Mouse (Mus musculus) embryonic facial prominence, embryonic 13.5 days (tissue): Measurements from ENCODE around the gene Drg2. TPM values are rescaled to one million over a fixed set of nuclear protein-coding genes. Genes with fewer than 3 reads are reported as not detected.
A peak's percentile ranks its signal among the peaks of the same experiment; 100 is the strongest.

Experiments
- ATAC-seq: fragments of 200-750 bp; cut with Nextera tagmentation; 2 replicates; pipeline ENCODE4 v1.8.0; 2017; ENCODE audit warnings: low read depth; ENCODE audit not compliant: insufficient number of reproducible peaks, insufficient read depth, low FRiP score, low TSS enrichment
- H3K27ac ChIP-seq: fragments of 300-500 bp; sonication (generic); 2 replicates; pipeline ENCODE4 v1.5.1; 2015; ENCODE audit warnings: moderate library complexity, mild to moderate bottlenecking, inconsistent platforms
- H3K27me3 ChIP-seq: fragments of 300-500 bp; sonication (generic); 2 replicates; pipeline ENCODE4 v1.6.1; 2015; ENCODE audit warnings: mild to moderate bottlenecking, inconsistent platforms
- H3K36me3 ChIP-seq: fragments of 300-500 bp; sonication (generic); 2 replicates; pipeline ENCODE4 v1.6.1; 2015; ENCODE audit warnings: mild to moderate bottlenecking, inconsistent platforms
- H3K4me1 ChIP-seq: fragments of 300-500 bp; sonication (generic); 2 replicates; pipeline ENCODE4 v1.6.1; 2015; ENCODE audit warnings: inconsistent platforms
- H3K4me2 ChIP-seq: fragments of 300-500 bp; sonication (generic); 2 replicates; pipeline ENCODE4 v1.6.1; 2015; ENCODE audit warnings: moderate library complexity, mild to moderate bottlenecking, inconsistent platforms
- H3K4me3 ChIP-seq: fragments of 300-500 bp; sonication (generic); 2 replicates; pipeline ENCODE4 v1.5.1; 2015; ENCODE audit warnings: mild to moderate bottlenecking, inconsistent platforms
- H3K9ac ChIP-seq: fragments of 300-500 bp; sonication (generic); 2 replicates; pipeline ENCODE4 v1.6.1; 2015; ENCODE audit warnings: mild to moderate bottlenecking, inconsistent platforms
- H3K9me3 ChIP-seq: fragments of 300-500 bp; sonication (generic); 2 replicates; pipeline ENCODE4 v1.6.1; 2016; ENCODE audit warnings: inconsistent platforms
- WGBS: fragments of 180-500 bp; shearing (Covaris S2); methylation state at CpG from one replicate; pipeline ENCODE4 v1.1.7; 2015; ENCODE audit warnings: mixed read lengths; 5-methylcytosine and 5-hydroxymethylcytosine counted together
- polyA plus RNA-seq: library from polyadenylated mRNA; unstranded; fragments of >200 nt; fragmentation: Nextera tagmentation; extraction: Ambion mirVana; gene quantifications from 2 replicates; pipeline ENCODE4 v1.2.1, GENCODE M21; 2015

The Drg2 gene
- polyA plus RNA-seq, result 113 and 124 TPM in 2 replicates

- Histone ChIP-seq H3K27me3 (no peaks in the 10 kb centered on the region), H3K9me3 (no peaks in the 10 kb centered on the region), H3K4me1 (peaks cover 14% of the 10 kb centered on the region), H3K4me3 (peak within 1 kb of the TSS; percentile 81), H3K36me3 (peaks cover 34% of the 10 kb centered on the region), H3K27ac (peak within 1 kb of the TSS; percentile 53), H3K9ac (peak within 1 kb of the TSS; percentile 89), H3K4me2 (peak within 1 kb of the TSS; percentile 91)
- ATAC-seq, result peak; percentile 79
- WGBS, result 4% methylated on average over 27 of the region's 27 CpGs
These were observed at the start of gene Drg2 for GRCm38 (mm10) chr11:60454080-60454744. Gene Drg2 (plus strand): TSS chr11:60454591.

GRCm38 (mm10) chr11:60406606-60407005 is 47.8 kb upstream of the Drg2 start:
- H3K9ac ChIP-seq, result no peak overlapping the region
- no peak for ATAC-seq
- no peak overlapping the region for H3K4me3 ChIP-seq
- no peak overlapping the region for H3K27ac ChIP-seq
- H3K4me2 ChIP-seq, result no peak overlapping the region
- no peaks in the 10 kb centered on the region for H3K4me1 ChIP-seq
- peaks cover 79% of the 10 kb centered on the region for H3K36me3 ChIP-seq
- H3K27me3 ChIP-seq, result no peaks in the 10 kb centered on the region
- H3K9me3 ChIP-seq, result no peaks in the 10 kb centered on the region
- 97% methylated on average over 1 of the region's 1 CpGs for WGBS

GRCm38 (mm10) chr11:60412173-60412572 is 42.2 kb upstream of the Drg2 start:
- H3K4me2 ChIP-seq, result no peak overlapping the region
- H3K4me3 ChIP-seq, result no peak overlapping the region
- H3K4me1 ChIP-seq, result peaks cover 14% of the 10 kb centered on the region
- peaks cover 25% of the 10 kb centered on the region for H3K36me3 ChIP-seq
- H3K9me3 ChIP-seq, result no peaks in the 10 kb centered on the region
- no peak overlapping the region for H3K27ac ChIP-seq
- no peak for ATAC-seq
- WGBS, result 14% methylated on average over 3 of the region's 3 CpGs
- no peak overlapping the region for H3K9ac ChIP-seq
- H3K27me3 ChIP-seq, result no peaks in the 10 kb centered on the region

- H3K4me1 ChIP-seq, result peaks cover 14% of the 10 kb centered on the region
- no peaks in the 10 kb centered on the region for H3K9me3 ChIP-seq
- H3K36me3 ChIP-seq, result peaks cover 17% of the 10 kb centered on the region
- no peak overlapping the region for H3K4me3 ChIP-seq
- WGBS, result 86% methylated on average over 2 of the region's 2 CpGs
- H3K27ac ChIP-seq, result no peak overlapping the region
- H3K4me2 ChIP-seq, result no peak overlapping the region
- no peaks in the 10 kb centered on the region for H3K27me3 ChIP-seq
- ATAC-seq, result no peak
- H3K9ac ChIP-seq, result no peak overlapping the region
These were observed 41.5 kb upstream of the Drg2 start for GRCm38 (mm10) chr11:60412921-60413320.

- Histone ChIP-seq H3K36me3 (no peaks in the 10 kb centered on the region), H3K9me3 (no peaks in the 10 kb centered on the region), H3K4me2 (peak overlapping the region; percentile 86), H3K27ac (peak overlapping the region; percentile 88), H3K4me1 (peaks cover 29% of the 10 kb centered on the region), H3K9ac (peak overlapping the region; percentile 88), H3K4me3 (peak overlapping the region; percentile 93), H3K27me3 (no peaks in the 10 kb centered on the region)
- under 1% methylated on average over 21 of the region's 21 CpGs for WGBS
- ATAC-seq, result peak; percentile 27; the same call in 1 of the 2 replicates
These were observed 37.8 kb upstream of the Drg2 start for GRCm38 (mm10) chr11:60416590-60416962.

- no peaks in the 10 kb centered on the region for H3K36me3 ChIP-seq
- H3K4me2 ChIP-seq, result peak within 1 kb of the TSS; percentile 86
- H3K9me3 ChIP-seq, result no peaks in the 10 kb centered on the region
- H3K27ac ChIP-seq, result peak within 1 kb of the TSS; percentile 88
- ATAC-seq, result peak; percentile 95
- under 1% methylated on average over 61 of the region's 81 CpGs for WGBS
- peak within 1 kb of the TSS; percentile 95 for H3K9ac ChIP-seq
- H3K4me3 ChIP-seq, result peak within 1 kb of the TSS; percentile 93
- H3K27me3 ChIP-seq, result no peaks in the 10 kb centered on the region
- H3K4me1 ChIP-seq, result peaks cover 29% of the 10 kb centered on the region
These were observed 37.3 kb upstream of the Drg2 start, which contains the start of gene Gid4 for GRCm38 (mm10) chr11:60416963-60417716. Gene Gid4 (plus strand): TSS chr11:60417145.

DNA sequence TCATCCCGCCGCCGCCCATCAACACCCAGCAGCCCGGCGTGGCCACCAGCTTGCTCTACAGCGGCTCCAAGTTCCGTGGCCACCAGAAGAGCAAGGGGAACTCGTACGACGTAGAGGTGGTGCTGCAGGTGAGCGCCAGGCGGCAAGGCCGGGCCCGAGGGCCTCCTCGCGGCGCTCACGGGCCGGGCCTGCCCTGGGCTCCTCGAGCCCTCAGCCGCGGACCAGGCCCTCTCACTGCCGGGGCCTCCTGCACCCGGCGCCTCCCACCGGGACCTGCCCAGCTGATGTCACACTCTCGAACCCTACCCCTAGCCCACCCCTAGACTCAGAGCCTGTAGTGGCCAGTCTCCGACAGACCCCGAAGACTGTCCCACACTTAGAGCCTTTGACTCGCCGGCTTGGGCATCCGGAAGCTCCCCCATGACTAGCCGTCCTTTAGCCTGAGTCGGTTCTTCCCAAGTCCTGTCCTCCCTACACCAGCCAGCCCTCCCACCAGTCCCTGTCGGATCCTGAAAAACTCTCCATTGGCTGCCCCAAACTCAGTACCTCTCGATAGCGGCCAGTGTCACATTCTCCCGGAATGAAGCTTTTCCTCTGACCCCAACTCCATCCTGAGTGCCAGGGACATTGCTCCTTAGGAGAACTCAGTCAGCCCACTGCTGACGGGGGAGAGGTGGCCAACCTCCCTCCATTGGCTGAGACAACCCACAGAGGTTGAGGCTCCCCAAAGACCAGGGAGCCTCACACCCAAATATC is 36.5 kb upstream of the Drg2 start, which contains the start of gene Atpaf2:
Gene Atpaf2 (minus strand): TSS at position 741 of the 756 bp plus-strand sequence.
- H3K9me3 ChIP-seq, result no peaks in the 10 kb centered on the region
- WGBS, result under 1% methylated on average over 39 of the region's 39 CpGs
- no peaks in the 10 kb centered on the region for H3K36me3 ChIP-seq
- H3K4me3 ChIP-seq, result peak within 1 kb of the TSS; percentile 93
- peaks cover 29% of the 10 kb centered on the region for H3K4me1 ChIP-seq
- H3K9ac ChIP-seq, result peak within 1 kb of the TSS; percentile 95
- peak within 1 kb of the TSS; percentile 88 for H3K27ac ChIP-seq
- peak; percentile 40 for ATAC-seq
- H3K4me2 ChIP-seq, result peak within 1 kb of the TSS; percentile 86
- H3K27me3 ChIP-seq, result no peaks in the 10 kb centered on the region

DNA sequence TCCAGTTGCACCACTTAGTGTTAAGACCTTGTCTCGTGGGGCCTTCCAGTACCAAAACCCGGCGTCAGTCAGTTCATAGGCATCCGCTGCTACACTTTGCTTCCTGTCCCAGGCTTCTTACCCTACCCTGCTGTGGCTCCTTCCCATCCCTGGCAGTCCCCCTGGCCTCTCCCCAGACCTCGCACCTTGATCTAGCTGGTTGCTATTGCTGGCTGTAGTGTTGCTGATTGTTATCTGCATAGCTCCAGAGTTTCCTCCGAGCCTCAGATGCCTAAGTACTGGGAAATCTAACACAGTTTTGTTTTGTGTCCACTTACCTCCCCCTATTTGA is 36.0 kb upstream of the Drg2 start:
- peak overlapping the region; percentile 93 for H3K4me3 ChIP-seq
- H3K9ac ChIP-seq, result peak overlapping the region; percentile 95
- H3K4me1 ChIP-seq, result peaks cover 29% of the 10 kb centered on the region
- peak overlapping the region; percentile 86 for H3K4me2 ChIP-seq
- H3K36me3 ChIP-seq, result no peaks in the 10 kb centered on the region
- 19% methylated on average over 6 of the region's 6 CpGs for WGBS
- H3K27me3 ChIP-seq, result no peaks in the 10 kb centered on the region
- ATAC-seq, result no peak
- no peaks in the 10 kb centered on the region for H3K9me3 ChIP-seq
- no peak overlapping the region for H3K27ac ChIP-seq

- Histone ChIP-seq H3K27me3 (no peaks in the 10 kb centered on the region), H3K9me3 (no peaks in the 10 kb centered on the region), H3K4me2 (no peak overlapping the region), H3K4me3 (no peak overlapping the region), H3K9ac (no peak overlapping the region), H3K36me3 (peaks cover 4% of the 10 kb centered on the region), H3K4me1 (peaks cover 15% of the 10 kb centered on the region), H3K27ac (no peak overlapping the region)
- ATAC-seq, result no peak
- WGBS, result 57% methylated on average over 6 of the region's 6 CpGs
These were observed 32.2 kb upstream of the Drg2 start for GRCm38 (mm10) chr11:60422046-60422668.

DNA sequence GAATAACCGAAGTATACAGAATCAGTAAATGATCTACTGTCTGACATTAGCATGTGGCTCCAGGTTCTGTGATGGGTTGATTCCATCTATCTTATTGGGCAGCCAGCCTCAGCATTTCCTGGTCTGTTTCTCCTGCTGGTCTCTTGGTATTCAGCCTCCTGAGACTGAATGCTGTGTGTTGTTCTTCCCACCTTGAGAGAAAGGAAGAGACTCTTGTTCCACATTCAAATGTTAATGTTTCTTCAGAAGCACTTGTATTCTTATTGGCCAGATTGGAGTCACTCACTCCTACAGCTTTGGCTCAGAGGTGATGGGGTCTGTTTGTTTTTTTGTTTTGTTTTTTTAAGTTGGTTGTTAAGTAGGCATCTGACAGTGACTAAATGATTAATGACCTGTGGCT is 31.4 kb upstream of the Drg2 start:
- Histone ChIP-seq H3K4me2 (no peak overlapping the region), H3K27me3 (no peaks in the 10 kb centered on the region), H3K27ac (no peak overlapping the region), H3K4me1 (peaks cover 15% of the 10 kb centered on the region), H3K9me3 (no peaks in the 10 kb centered on the region), H3K4me3 (no peak overlapping the region), H3K9ac (no peak overlapping the region), H3K36me3 (peaks cover 13% of the 10 kb centered on the region)
- 68% methylated on average over 1 of the region's 1 CpGs for WGBS
- ATAC-seq, result no peak

GRCm38 (mm10) chr11:60426417-60426816 is 28.0 kb upstream of the Drg2 start:
- H3K4me3 ChIP-seq, result no peak overlapping the region
- no peak overlapping the region for H3K9ac ChIP-seq
- no peaks in the 10 kb centered on the region for H3K4me1 ChIP-seq
- WGBS, result 92% methylated on average over 1 of the region's 1 CpGs
- no peak overlapping the region for H3K27ac ChIP-seq
- ATAC-seq, result no peak
- no peak overlapping the region for H3K4me2 ChIP-seq
- H3K27me3 ChIP-seq, result no peaks in the 10 kb centered on the region
- H3K36me3 ChIP-seq, result peaks cover 34% of the 10 kb centered on the region
- H3K9me3 ChIP-seq, result no peaks in the 10 kb centered on the region
